Mouse (Mus musculus) lung, postnatal 4 days (tissue): ENCODE measurements at regions not wholly inside any gene's neighbourhood (a gene's known extent, or its start where the extent isn't known, plus 50 kb on each side); places are given as distances from the start of the nearest gene placed in this dataset.

Experiments used
- DNase-seq, 2 experiments: peaks; one replicate each; pipeline ENCODE4 v3.0.0; 2021

DNA sequence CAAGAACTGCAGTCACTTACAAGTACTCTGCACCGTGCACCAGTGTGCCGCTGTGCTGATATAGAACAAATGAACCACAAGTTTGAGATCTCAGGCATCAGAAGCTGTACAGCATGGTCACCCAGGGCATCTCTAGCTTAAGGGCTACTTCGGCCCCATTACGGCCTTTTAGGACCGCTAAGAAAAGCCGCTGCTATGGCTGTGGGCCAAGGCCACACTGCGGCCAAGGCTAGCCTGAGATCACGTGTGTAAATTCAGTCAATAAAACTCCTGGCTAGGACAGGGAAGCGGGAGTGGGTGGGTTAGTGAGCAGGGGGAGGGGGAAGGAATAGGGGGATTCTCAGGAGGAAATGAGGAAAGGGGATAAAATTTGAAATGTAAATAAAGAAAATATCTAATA is 50.9 kb upstream of the Atp12a start:
- DNase-seq = peak; percentile 6 to 29

DNA sequence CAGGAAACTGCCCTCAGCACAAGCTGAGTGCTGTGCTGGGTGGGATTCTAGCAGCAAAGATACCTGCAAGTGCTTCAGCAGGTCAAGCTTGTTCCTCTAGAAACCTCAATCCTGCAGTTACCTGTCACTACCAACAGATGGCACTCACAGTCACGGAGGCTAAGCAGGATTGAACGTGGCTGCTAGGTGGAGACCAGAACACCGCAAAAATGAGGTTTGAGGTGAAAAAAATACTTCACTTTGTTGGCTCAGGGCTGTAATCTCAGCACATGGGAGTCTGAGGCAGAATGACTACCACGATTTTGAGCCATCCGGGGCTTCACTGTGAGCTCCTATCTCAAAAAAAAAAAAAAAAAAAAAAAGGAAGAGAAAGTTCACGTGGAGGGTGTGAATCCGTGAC is 50.4 kb upstream of the Atp12a start:
- DNase-seq = peak in 1 of 2 experiments; percentile 56
